Mouse (Mus musculus) cerebellum, adult 9-11 months (tissue): ENCODE results near the gene Chrna3.

ENCODE experiments used
- DNase-seq: peaks from one replicate; pipeline ENCODE4 v3.0.0; 2022

Chrna3 gene

DNA sequence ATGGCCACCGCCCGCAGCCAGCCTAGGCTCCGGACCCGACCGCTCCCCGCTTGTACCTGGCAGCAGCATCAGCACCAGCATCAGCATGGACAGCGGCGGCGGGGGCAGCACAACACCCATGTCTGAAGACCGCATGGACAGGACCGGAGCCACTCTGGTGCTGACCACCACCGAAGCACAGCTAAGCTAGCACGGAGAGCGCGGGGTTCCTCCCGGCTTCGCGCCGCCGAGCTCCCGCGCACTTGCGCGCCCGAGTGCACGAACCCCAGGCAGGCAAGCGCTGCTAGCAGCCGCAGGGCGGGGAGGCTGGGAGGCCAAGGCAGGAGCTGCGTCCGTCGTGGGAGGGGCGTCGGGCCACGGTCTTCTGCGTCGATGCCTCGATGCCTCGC lies at the start of gene Chrna3:
Chrna3 (minus strand) TSS at position 288 of the 389 bp plus-strand sequence.
- DNase-seq, result no peak

DNA sequence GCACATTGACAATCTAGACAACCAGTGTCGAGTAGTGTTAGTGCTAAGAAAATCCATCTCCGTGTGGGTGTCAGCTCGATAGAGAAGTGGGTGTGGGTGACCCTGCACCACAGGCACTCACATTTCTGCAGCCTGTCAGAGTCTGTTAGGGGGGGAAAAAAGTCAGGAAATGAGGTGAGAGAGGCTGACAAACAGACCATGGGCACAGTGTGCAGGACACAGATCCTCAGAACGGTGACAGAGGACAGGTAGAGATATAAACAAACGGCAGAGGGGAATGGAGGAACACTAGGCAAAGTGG lies 41.6 kb upstream of the Chrna3 start:
- DNase-seq, result no peak

DNA sequence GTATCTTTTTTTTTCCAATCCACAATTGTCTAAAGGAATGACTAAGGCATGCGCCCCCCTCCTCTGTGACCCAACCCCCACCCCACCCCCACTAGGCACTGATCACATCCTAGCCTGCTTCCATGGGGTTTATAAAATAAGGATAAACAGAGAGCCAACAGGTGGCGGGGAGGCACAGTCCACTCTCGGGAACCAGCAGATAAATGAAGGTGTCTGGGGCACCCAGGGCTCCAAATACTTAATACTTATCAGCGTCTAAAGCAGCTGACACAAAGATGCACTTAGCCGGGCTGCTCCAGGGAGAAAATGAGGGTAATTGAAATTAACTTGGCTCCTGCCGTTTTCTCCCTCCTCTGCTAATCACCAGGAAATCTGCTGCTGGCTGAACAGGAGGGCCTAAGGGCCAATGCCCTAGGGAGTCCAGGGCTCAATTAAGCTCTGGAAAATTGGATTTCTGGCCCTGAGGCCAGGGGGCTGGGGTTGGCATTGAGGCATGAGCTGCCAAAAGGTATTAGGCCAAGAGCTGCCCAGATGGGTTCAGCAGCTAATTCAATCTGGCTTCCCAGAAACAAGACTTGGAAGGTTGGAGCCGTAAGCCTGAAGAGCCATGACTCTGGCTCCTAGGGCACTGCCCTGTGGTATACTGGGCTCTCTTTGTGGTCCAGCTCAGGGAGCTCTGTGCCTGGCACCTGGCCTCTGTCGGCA lies 41.0 kb upstream of the Chrna3 start:
- DNase-seq, result peak; percentile 69

DNA sequence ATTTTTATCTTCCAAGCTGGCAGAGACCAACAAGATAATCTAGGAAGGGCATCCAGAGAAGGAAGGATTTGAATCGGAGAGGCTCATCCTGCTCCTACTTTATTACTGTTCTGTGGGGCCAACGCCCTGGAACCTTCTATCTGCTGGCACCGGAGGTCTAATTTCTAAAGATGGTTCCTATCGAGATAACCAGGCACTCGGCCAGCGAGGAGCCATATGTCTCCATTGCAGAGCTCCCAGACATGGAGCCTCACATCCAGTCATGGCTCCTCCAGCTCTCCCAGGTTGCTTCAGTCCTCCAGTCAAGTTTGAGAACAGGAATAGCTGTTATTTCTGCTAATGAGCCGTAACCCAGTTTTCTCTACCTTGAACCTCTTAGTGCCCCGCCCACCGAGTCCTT lies 38.9 kb upstream of the Chrna3 start:
- peak; percentile 80 for DNase-seq

DNA sequence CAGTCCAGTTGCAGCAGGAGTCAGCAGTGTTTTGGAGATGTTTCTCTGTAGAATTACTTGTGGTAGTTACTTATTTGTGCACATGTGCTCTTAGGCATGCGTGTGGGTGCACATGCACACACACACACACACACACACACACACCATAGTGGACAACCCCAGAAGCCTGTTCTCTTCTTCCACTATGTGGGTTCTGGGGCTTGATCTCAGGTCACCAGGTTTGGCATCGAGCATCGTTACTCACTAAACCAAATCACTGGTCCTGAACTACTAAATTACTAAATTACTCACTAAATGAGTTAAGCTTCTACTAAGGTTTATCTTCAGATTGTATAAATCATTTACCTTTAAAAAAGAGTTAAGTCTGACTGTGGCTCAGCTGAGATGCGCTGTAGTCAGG lies 31.7 kb upstream of the Chrna3 start:
- no peak for DNase-seq

DNA sequence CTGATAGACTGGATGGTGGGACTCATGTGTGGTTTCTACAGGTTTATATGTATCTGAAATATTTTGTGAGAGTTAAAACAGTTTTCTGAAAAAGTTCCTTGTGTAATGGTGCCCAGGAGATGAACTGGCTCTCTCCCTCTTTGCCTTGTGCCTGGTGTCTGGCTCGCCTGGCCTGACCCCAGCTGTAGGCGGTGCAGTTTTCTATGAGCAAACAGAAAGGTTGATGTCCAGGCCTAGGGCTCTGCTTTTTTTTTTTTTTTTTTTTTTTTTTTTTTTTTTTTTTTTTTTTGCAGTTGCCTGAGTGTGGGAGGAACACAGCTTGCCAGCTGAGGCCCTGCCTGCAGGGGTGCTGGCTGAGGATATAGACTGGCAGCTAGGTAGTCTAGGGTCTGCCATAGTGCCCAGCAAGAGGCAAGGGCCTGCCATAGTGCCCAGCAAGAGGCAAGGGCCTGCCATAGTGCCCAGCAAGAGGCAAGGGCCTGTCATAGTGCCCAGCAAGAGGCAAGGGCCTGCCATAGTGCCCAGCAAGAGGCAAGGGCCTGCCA lies 29.1 kb upstream of the Chrna3 start:
- no peak for DNase-seq

DNA sequence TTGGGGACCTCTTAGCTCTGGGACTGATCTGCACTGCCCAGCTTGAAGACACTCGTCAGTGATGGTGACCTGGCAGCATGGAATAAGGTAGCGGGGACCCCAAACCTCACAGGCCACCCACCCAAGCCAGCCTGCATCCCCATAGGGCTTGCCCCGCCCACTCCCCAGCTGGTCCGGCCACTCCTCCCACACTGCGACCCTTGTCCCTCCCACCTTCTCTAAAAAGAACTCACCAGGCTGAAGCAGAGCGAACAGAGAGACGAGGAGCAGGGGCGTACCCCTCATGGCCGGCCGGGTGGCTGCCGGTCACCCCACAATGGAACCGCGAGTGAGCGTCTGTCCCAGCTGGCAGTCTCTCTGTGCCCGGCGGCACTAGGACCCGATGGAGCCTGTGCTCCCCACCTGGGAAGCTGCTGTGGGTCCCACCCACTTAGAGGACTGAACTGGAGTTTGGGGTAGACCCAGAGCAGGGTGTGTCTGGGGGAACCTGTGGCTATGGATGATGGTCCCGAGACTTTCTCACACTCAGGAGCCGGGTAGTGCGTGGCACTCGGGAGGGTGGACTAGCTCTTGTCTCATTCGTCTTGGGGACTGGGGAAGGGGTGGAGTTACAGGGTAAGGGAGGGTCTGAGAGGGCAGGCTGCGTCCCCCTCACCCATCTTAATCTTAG lies 22.0 kb upstream of the Chrna3 start, which contains the start of gene Chrnb4:
Chrnb4 (minus strand) TSS at position 569 of the 670 bp plus-strand sequence.
- DNase-seq, result no peak

DNA sequence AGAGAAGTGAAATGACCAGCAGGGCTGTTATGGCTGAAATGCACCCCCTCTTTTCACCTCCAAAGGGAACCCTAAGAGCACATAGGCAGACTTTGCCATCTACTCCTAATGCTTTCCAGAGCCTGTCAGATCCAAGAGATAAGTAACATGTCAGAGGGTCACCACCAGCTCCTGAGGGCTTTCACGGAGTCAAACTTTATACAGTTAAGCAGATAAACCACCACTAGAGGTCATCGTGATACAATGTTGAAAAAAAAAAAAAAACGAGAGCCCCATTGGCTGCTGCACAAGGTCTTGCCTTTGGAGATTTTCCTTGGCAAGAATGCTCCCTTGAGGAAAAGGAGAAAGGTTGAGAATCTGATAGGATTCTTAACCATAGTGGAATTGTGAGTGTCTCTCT lies 20.4 kb upstream of the Chrna3 start:
- DNase-seq, result no peak

DNA sequence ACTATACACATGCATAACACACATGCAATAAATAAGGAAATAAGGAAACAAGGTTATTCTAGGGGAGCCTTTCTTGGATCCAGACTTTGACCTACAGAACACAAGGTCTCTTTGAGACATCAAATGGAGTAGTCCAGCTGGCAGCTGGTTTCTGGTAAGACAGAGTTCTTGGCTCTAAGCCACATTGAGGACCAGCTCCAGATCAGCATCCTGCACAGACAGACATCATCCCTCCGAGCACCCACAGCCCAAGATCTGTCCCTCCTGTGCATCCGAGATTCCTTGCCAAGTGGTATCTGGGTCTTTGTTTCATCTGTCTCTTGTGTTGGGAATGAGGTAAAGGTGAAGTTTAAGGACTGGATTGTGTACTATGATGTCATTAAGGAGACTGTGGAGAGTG lies 18.6 kb upstream of the Chrna3 start:
- DNase-seq, result no peak

DNA sequence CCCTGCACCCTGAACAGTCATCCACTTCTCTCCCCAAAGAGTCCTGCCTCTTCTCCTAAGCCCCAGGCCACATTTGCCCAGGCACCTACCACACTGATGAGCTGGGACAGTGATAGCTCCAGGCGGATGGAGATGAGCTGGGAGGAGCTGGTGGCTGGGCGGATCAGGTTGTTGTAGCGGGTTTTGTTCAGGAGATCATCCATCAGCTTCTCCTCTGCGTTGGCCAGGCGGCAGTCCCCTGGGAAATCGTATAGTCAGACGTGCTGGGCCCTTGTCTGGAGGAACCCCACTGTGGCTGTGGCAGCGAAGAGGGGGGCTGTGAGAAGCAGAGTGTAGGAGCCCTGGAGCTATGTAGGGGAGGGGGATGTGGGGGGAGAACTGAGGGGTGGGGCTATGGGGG lies 17.3 kb upstream of the Chrna3 start:
- DNase-seq, result no peak

DNA sequence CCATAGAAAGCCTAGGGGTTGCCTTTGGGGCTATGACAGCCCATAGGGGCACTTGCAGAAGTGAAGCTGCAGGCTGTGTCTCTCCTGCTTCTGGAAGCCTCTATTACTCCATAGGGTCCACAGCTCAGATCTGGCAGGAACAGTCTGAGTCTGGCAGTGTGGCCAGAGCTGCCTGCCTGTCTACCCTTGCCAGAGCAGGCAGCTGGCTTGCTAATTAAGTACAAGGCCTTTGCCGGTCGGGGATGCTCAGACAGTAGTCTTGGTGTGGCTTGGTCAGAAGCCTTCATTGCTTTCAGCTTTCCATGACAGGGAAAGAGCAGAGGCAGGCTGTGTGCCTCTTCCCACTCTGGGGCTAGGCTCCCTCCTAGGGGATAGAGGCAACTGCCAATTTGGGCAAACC lies 15.0 kb upstream of the Chrna3 start:
- DNase-seq, result no peak

DNA sequence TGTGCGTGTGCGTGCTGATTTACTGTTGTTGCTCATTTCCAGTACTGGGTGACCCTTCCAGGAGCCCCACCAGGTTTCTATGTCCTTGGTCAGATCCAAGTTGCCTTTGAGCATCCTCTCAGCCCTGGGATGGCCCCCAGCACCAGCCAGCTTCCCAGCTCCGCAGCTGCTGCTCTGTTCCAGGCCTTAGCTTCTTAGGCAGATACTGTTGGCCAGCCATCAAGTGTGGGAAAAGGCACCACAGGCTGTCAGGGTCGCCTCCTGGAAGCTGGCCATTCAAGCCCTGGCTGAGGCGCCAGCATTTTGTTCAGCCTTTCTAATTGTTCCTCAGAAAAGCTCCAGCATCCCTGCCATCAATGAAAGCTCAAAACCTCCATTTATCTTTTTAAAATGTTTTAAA lies 13.6 kb upstream of the Chrna3 start:
- DNase-seq, result no peak

DNA sequence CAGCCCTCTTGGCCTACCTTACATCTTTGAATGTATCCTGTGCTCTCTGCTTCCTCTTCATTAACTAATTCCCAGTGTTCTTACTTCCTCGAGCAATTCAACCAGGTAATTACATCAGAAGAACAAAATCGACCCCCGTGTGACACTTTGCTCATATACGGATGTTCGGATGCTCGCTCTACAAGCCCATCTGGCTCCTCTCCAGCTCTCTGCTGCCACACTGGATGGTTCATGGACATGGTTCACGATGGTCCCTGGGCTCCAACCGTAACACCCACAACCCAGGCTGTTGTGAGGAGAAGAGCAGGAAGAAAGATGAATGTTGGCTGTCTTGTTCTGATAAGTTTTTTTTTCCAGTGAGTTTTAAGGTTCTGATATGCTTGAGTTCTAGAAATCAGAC lies 12.6 kb upstream of the Chrna3 start:
- no peak for DNase-seq

DNA sequence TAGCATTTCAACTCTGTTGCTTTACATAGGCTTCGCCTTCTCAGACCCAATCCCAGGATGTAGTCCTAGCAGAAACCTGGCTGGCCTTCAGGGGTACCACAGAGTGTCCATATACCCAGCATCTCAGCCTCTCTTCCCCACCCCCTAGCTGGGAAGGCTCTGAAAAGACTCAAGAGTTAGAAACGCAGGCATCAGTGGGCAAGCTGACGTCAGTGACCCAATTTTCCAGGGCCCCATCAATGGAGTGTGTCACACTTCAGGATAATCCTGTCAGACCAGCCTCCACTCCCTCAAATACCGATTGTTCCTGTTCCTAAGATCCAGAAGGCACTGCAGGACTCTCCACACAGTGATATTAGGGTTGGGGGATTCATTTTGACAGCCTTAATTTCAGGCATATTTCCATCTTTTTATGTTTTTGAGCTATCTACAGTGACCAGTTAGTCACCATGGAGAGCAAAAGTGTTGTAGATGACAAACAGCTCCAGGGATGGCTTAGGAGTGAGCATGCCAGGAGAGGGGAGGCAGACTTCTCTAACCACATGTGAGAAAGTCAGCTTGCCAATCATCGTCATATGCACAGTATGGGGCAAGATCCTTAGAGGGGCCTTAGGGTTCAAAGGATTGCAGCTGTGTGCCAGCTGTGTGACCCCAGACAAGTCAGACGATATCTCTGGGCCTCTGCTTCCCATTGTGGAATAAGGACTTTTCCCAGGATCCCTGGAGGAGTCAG lies 5.2 kb upstream of the Chrna3 start:
- DNase-seq, result no peak

DNA sequence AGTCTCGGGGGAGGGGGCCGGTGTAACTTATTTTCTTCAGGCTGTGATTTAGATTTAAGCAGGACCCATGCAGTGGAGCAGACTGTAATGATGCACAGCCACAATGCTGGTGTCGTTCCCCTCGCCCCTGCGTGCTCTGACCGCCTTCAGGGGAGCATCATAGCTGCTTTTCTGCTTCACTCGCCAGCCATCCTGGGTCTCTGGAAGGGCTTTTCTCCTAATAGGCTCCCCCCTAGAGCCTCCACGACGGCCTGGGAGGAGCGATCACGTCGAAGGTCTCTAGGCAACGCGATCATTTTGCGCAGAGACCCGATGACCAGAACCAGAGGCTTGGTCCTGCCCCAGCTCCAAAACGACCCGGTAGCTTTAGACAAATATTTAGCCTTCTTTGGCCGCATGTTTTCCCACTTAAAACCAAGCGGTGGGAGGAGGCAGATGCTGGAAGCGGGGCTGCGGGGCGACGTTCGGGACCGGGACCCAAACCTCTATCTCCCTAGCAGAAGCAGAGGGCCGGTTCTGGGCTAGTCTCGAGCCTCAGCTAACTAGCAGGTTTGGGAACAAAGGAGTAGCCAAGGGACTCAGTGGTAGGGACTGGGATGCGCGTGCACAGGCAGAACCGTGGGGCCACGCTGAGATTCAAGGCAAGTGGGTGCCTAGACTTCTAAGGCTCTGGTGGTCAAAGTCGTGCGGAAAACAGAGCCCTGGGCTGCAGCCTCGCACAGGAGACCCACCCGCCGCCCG lies 658 bp downstream of the Chrna3 start:
- DNase-seq, result no peak

DNA sequence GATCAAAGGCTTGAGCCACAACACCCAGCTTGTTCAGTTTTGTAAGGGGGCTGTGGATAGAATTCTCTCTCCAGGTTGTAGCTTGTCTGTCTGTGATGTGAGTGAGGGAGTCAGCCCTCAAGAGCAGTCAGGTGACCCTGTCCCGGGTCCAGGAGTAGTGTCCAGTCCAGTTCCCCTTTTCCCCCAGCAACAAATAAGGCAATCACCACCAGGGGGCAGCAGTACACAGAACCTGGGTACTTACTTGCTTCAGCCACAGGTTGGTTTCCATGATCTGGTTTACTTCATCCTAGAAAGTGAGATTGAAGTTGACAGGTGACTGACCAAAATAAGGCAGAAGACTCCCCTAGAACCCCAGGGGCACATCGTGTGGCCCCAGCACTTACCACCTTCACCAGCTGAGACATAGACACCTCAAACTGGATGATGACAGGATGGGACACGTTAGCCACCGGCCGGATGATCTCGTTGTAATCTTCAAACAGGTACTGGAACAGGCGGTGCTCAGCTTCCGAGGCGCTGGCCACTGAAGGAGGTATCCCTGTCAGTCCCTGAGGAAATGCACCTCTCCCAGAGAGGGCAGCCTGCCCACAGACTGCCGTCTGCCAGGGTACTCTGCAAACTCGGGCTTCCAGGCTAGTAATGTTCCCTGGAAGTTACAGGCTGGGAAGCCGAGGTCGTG lies 2.3 kb downstream of the Chrna3 start:
- DNase-seq, result peak; percentile 76

DNA sequence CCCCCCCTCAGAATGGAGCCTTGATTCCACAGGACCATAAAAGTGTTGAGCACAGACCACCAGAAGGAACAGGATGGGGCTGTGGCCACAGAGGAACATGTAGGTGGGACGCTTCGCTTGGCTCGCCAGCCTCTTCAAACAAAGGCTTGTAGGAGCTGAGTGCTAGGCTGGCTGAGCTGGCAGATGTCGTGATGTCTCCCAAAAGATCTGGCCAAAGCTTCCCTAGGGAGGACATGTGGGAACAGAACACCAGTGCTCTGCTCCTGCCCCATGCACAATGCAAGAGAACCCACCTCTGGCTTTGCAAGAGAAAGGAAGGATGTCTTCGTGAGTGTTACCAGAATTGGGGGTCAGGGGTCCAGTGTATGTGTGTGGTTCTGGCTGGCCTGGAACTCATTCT lies 3.0 kb downstream of the Chrna3 start:
- no peak for DNase-seq

DNA sequence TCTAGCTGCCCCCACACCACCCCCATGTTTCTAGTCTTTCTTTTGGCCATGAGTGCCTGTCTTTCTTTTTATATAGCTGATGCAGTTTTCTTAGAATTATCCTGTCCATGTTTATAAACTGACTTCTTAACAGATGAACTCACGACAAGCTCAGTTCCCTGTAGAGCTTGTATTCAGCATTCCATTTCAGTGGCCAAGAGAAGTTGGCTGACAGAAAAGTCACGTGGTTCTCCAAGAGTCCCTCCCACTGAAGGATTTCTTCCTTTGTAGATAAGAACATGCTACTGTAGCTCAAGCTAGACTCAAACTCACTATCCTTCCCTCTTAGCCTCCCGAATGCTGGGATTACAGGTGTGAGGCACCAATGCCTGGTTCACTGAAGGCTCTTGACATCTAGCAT lies 9.4 kb downstream of the Chrna3 start:
- DNase-seq, result no peak

DNA sequence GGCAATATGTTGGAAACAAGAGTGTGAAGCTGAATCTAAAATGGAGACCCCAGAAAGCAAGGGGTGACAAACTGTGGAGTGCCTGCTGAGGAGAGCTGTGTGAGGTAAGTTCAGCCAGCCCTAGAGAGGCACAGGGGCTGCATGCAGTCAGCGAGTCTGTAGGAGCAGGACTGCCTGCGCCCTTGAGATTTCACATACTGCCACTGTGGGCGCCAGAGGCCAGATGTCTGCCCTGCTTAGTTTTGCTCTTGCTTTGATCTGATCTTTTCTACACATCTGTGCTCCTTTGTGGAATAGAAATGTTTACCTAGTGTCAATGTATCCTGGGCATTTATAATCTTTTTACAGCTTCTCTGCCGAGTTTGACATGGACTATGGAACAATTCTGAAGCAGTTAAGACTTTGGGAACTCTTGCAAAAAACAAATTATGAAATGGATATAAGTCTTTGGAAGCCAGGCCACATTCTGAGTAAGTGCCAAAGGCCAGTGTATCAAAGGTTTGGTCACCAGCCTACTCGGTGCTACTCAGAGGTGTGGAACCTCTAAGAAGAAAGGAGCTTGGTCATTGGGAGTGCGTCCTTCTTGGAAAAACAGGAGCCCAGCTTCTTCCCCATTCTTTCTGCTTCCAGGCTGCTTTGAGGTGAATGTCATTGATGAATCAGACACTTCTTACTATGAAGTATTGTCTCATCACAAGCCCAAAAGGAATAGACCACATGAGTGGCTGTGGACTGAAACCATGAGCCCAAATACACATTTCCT lies 15.6 kb downstream of the Chrna3 start:
- no peak for DNase-seq

DNA sequence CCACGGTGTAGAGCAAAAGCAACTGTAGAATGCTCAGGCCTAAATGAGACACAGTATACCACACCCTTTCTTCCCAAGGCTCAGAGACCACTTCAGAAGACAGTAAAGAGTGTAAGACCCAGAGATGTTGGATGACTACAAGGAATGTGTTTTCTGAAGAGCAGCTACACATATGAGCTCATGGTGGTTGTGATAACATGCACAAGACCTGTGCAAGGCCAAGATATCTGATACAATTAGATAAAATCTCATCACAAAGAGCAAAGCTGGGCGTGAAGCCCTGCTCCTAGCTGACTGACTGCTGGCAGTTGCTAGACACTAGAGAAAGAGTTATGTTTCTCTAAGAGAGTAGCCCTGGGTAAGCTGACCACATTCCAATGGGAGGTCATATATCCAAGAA lies 16.7 kb downstream of the Chrna3 start:
- DNase-seq, result no peak

DNA sequence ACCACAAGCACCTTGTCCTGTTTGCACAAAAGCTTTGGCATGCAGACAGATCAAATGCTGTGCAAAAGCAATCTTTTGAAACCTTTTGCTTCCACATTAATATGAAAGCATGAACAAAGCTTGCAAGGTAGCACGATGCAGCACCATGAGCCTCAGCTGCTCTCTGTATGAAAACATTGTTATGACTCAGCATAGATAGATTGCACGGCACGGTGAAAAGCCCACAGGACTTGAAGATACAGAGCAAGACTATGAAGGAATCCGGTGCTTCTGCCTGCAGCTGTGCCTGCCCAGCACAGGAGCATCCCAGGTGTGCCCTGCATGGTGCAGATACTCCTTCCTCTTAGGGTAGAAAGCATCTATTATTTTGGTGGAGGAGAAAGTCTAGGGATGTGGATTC lies 22.8 kb downstream of the Chrna3 start:
- no peak for DNase-seq

DNA sequence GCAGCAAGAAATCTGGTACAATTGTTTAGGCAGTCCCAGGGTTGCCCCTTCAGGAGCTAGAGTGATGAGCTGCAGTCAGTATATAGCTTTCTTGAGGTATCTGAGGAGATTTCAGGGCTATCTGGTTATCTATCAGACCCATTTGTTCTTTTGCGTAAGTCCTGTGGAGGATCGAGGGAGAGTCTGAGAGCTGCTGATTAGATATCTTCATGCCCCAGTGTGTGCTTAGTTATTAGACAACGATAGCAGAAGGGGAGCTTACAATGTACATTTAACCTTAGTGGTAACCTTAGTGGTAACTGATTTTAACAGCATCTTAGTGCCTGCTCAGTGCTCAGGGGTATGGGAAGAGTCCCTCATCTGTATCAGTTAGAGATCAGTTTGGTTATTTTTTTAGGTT lies 30.7 kb downstream of the Chrna3 start:
- DNase-seq, result no peak
